Mouse (Mus musculus) lung, adult 18-20 months (tissue): ENCODE measurements around the gene Zfp846.
"Not testable (repeated sequence)": the region's sequence is repeated elsewhere in the genome, so short reads cannot be mapped to it uniquely, and the experiment has no call there.

Experiments
- DNase-seq, 2 experiments: peaks; one replicate each; pipeline ENCODE4 v3.0.0; 2022; ENCODE audit warnings: mixed read lengths in 2 of 2

Gene Zfp846

GRCm38 (mm10) chr9:20581175-20581634 lies at the start of gene Zfp846:
Zfp846 (plus strand) TSS chr9:20581291.
- peak; percentile 99 for DNase-seq

GRCm38 (mm10) chr9:20534326-20534926 lies 46.7 kb upstream of the Zfp846 start:
- DNase-seq = no peak

- DNase-seq = no peak
These were observed 44.5 kb upstream of the Zfp846 start for GRCm38 (mm10) chr9:20536598-20536997.

GRCm38 (mm10) chr9:20543496-20543895 lies 37.6 kb upstream of the Zfp846 start:
- peak in 1 of 2 experiments; percentile 11 for DNase-seq

GRCm38 (mm10) chr9:20544070-20544821 lies 36.8 kb upstream of the Zfp846 start:
- DNase-seq = peak; percentile 86 to 91

GRCm38 (mm10) chr9:20545151-20545550 lies 35.9 kb upstream of the Zfp846 start:
- peak; percentile 12 to 59 for DNase-seq

GRCm38 (mm10) chr9:20551781-20552275 lies 29.3 kb upstream of the Zfp846 start:
- DNase-seq = no peak

GRCm38 (mm10) chr9:20552698-20553097 lies 28.4 kb upstream of the Zfp846 start:
- DNase-seq = no peak

- no peak for DNase-seq
These were observed 18.9 kb upstream of the Zfp846 start for GRCm38 (mm10) chr9:20562177-20562576.

- peak; percentile 67 to 75 for DNase-seq
These were observed 15.6 kb upstream of the Zfp846 start for GRCm38 (mm10) chr9:20565326-20566030.

GRCm38 (mm10) chr9:20571060-20571459 lies 10.0 kb upstream of the Zfp846 start:
- no peak for DNase-seq

- DNase-seq = no peak
These were observed 4.5 kb upstream of the Zfp846 start for GRCm38 (mm10) chr9:20576591-20576990.

GRCm38 (mm10) chr9:20601270-20601669 lies 20.2 kb downstream of the Zfp846 start:
- no peak for DNase-seq

- no peak for DNase-seq
These were observed 25.2 kb downstream of the Zfp846 start for GRCm38 (mm10) chr9:20606269-20606668.

GRCm38 (mm10) chr9:20607100-20607974 lies 26.2 kb downstream of the Zfp846 start:
- peak; percentile 87 for DNase-seq

GRCm38 (mm10) chr9:20609831-20610464 lies 28.9 kb downstream of the Zfp846 start:
- DNase-seq = no peak

- DNase-seq = no peak
These were observed 30.9 kb downstream of the Zfp846 start for GRCm38 (mm10) chr9:20611976-20612375.

- DNase-seq = no peak
These were observed 35.6 kb downstream of the Zfp846 start for GRCm38 (mm10) chr9:20616685-20617084.

- DNase-seq = no peak
These were observed 50.2 kb downstream of the Zfp846 start for GRCm38 (mm10) chr9:20631332-20631731.

GRCm38 (mm10) chr9:20635676-20636075 lies 54.6 kb downstream of the Zfp846 start:
- not testable (repeated sequence) for DNase-seq

GRCm38 (mm10) chr9:20636256-20636655 lies 55.2 kb downstream of the Zfp846 start:
- DNase-seq = no peak

- no peak for DNase-seq
These were observed 55.7 kb downstream of the Zfp846 start for GRCm38 (mm10) chr9:20636790-20637189.
